Mouse (Mus musculus): ENCODE results near the gene Slco1b2.
"Not testable (repeated sequence)": the region's sequence is repeated elsewhere in the genome, so short reads cannot be mapped to it uniquely, and the experiment has no call there.

Slco1b2 gene

DNA sequence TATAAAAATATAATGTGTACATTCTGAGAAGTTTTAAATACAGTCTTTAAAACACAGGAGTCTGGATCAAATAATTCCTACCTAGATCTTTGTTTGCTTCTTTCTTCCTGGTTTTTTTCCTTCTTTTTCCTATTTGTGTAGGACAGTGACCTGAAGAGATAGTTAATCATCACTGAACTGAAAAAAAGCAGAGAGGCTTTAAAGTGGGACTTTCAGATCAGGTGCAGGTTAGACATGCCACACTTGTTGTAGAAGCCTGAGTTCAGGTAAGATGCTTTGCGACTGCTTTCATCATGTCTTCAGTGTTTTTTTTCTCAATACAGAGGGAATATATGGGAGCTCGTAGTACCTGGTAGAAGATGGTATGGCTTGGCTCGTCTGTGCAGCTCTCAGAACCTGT lies at the start of gene Slco1b2:
Gene Slco1b2 (plus strand): TSS at position 228 of the 400 bp plus-strand sequence.
- no peak for DNase-seq (ENCODE audit: extremely low spot score, low read depth, low spot score)

DNA sequence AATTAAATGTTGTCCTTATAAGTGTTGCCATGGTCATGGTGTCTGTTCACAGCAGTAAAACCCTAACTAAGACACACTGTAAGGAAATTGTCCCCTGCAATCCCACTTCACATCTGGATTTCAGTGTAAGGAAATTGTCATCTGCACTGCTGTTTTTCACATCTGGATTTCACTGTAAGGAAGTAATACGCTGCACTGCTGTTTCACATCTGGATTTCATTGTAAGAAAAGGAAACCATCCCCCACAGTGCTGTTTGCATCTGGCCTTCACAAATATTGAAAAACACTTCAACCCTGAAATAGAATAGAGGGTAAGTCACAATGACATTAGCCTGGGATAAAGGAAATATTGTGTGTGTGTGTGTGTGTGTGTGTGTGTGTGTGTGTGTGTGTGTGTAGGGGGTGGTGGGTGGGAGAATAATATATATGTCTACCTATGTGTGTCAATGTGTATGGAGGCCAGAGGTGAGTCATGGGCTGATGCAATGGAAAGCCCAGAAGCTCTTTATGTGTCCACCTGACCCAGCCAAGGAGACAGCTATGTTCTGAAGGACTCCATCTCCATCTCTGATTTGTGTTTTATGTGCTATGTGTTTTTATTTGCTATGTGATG lies 44.4 kb upstream of the Slco1b2 start:
- no peak for DNase-seq (ENCODE audit: extremely low spot score, low read depth, low spot score)

DNA sequence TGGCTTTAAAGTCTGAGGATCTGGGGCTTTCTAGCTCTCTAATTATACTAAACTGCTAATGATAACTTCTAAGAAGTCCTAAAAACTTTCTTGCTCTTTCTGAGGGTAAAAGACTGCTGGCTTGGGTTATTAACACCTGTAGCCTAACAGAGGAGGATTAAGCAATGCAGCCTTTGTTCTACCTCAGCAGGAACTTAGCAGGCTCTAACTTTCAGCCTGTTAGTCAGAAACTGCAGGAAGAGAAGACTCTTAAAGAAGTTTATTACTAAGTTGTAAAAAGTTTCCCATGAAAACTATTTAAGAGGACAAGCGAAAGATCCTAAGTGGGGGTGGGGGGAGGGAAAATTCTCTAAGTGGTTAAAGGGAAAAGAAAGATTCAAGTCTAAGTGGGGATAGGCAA lies 39.3 kb upstream of the Slco1b2 start:
- DNase-seq (ENCODE audit: extremely low spot score, low read depth, low spot score), result peak; percentile 39

DNA sequence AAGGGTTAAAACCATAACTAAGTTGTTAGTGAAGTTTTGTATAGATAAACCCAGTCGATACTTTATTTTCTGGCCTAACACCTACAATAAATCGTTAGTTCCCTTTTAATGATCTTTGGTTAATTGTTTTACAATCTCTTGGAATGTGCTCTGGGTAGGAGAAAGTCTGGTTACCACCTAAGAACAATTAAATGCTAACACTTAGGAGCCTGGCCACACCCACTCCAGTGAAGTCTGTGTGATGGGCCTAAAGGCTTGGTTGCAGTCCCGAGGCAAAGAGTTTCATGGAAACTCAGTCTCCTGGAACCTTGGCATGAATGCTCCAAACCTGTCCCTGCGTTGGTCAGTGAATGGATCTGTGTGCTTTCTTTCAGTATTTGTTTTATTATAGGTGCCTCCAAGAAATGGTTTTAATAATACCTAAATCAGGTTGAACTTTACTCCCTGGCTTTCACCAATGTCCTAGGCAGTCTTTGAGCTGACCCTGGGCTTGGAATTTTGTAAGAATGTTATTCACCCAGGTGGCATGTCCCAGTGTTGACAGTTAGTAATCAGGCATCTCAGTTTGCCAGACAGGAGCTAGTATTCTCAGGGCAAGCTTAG lies 38.6 kb upstream of the Slco1b2 start:
- not testable (repeated sequence) for DNase-seq (ENCODE audit: extremely low spot score, low read depth, low spot score)

DNA sequence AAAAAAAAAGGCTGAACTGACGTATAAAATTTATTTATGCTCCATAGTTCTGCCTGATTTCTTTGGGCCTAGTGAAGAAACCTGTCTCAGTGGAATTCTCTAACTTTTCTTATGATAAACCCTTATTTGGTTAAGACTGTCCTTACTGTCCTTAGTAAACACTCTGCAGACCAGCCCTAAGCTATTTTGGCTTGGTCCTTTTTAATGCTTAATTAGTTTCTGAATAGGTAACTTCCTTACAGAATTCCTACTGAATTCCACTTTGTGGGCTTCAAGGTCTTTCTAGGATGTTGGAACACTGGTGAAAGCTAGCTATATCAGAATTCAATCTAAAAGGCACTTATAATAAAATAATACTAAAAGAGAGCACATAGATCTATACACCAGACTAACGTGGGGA lies 33.2 kb upstream of the Slco1b2 start:
- no peak for DNase-seq (ENCODE audit: extremely low spot score, low read depth, low spot score)

DNA sequence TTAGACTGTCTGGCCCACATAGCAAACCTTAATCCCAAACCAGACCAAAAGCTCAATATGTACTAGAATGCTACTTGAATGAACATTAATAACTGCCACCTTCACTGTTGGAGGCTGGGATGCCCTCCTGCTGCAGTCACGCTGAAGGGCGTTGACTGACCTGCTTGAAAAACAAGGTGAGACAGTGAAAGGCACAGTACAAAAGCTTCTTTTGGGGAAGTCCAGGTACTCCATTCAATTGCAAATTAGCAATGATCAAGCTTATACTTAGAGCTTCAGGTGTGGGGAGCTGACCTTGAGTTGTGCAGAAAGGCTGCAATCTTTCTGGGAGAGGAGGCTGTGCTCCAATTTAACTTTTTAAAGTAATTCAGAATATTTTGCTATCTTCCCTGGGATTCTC lies 32.3 kb upstream of the Slco1b2 start:
- DNase-seq (ENCODE audit: extremely low spot score, low read depth, low spot score), result no peak

DNA sequence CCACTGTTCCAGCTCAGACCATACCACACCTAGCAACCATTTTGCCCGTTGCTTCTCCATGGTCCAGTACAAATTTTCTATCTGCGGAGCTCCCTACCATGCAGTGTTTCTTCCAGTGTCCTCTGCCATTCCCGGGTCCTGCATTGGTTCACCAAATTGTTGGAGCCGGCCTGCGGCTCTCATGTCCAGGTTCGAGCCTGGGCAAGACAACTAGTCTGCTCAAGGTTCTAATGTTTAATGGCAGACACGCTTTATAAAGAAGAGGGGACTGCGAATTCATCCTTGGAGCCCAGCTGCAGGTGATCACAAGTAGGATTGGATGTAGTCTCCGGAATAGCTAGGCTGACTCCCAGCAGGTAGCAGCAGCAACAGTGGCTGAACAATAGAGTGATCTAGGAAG lies 28.4 kb upstream of the Slco1b2 start:
- DNase-seq (ENCODE audit: extremely low spot score, low read depth, low spot score), result no peak

DNA sequence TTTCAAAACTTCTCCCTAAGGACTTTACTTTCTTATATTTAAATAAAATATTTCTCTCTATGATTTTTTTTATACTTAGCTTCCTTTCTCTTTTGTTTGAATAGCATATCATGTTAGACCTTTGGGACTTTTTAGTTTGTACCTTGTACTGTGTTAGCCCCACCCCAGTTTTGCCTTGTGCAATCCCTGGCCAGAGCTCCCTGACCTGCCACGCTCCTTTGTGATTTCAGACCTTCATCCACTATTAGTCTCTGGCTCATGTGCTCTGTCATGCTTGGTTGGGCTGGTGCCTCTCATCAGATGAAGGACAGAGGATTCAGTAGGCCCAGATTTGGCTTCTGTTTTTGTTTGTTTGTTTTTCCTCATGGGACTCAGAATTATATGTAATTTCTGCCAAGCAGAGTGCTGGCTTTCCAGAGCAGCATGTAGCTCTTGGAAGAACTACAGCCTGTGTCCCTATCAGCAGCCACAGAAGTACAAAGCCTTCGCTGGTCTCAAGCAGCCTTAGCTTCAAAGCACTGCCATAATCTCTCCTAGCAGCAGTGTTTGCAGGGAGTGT lies 18.5 kb upstream of the Slco1b2 start:
- DNase-seq (ENCODE audit: extremely low spot score, low read depth, low spot score), result no peak

DNA sequence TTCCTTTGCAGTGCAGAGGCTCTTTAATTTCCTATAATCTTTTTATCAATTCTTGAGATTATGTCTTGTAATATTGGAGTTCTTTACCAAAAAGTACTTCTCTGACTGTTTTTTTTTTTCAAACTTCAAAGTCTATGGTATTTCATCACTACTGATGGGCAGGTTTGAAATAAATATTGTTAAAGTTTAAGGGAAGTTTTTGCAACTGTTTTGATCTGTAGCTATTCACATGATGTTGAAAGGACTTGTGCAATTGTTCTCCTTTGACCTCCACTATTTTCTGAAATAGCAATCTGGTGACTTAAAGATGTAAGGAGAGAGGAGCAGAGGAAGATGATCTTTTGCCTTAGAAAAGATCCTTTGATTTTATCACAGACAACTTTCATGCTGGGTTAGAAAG lies 15.3 kb upstream of the Slco1b2 start:
- DNase-seq (ENCODE audit: extremely low spot score, low read depth, low spot score), result no peak

DNA sequence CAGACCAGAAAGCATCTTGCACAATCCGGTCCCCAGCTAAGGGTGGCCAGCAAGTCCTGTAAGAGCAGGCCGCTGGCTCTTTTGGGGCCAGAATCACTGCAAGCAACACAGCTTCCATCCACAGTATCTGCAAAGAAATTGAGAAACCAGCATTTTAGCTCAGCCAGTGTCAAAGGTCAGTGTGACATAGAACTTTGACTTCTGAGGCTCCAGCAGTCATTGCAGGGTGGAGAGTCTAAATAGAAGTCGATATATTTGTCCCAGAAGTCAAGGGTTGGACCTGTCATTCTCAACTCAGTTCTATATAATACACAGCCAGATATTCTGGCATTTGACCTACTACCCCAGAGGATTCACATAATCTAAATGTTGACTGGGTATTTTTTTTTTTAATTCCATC lies 14.0 kb upstream of the Slco1b2 start:
- no peak for DNase-seq (ENCODE audit: extremely low spot score, low read depth, low spot score)

DNA sequence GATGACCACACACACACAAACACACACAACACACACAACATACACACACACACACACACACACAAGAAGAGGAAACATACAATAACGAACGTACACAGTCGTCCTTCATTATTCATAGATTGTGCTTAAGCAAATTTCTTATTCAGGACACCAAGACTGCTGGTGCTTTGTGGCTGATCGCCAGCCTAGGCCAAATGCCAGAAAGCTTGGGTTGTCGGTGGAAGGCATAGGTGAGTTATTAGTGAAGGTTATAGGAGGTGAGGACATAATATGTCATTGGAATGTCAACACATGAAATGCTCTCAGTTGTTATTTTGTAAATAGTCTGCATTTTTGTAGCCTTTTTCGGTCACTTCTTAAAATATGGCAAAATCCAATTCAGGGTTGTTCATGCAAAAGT lies 3.6 kb downstream of the Slco1b2 start:
- DNase-seq (ENCODE audit: extremely low spot score, low read depth, low spot score), result no peak

DNA sequence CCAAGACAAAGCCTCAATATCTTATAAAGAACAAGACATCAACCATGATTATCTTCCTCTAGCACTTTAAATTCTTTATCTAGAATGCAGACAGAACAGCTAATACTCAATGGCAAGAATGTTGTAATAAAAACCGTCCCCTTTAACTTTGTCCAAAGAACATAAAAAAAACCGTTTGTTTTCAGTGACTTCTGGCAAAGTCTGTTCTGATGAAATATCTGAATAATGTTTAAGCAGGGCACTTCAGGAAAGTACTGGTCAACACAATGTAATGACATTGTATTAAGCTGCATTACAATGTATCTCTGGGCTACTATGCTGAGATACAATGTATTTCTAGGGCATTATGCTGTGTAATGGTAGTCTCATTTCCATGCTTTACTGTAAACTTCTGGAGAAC lies 5.9 kb downstream of the Slco1b2 start:
- no peak for DNase-seq (ENCODE audit: extremely low spot score, low read depth, low spot score)

DNA sequence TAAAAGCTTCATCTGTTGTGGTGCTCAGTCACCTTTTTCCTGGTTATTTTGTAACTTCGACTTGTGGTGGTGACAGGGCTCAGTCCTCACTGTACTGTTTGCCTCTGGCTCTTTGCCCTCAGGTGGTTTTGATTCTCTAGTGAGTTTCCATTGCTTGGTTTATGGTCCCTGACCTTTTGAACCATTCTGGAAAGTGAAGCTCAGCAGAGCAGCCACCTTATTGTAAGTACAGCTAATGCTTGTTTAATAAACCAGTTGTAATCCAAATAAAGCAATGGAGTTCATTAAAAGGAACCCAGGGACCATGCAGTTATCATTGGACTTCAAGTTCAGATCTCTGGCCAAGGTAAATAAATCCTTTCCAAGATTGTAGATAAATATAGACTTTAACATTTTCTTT lies 11.3 kb downstream of the Slco1b2 start:
- peak; percentile 54 for DNase-seq (ENCODE audit: extremely low spot score, low read depth, low spot score)

DNA sequence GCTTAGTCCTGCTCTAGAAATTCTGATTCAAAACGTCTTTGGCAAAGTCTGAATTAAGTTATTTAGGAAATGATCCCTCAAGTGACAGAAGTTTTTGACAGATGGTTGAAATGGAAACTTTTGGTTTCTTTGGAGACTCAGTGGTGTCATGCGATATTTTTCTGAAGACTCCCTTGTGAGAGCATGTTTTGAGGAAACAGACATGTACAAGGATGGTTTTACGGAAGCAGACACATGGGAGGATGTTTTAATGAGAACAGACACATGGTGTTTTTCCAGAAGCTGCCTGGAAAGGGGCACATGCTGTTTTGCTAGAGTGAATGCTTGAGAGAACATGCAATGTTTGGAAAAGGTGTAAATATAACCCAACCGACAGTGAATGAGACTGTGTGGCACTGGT lies 57.7 kb downstream of the Slco1b2 start:
- DNase-seq (ENCODE audit: extremely low spot score, low read depth, low spot score), result no peak

DNA sequence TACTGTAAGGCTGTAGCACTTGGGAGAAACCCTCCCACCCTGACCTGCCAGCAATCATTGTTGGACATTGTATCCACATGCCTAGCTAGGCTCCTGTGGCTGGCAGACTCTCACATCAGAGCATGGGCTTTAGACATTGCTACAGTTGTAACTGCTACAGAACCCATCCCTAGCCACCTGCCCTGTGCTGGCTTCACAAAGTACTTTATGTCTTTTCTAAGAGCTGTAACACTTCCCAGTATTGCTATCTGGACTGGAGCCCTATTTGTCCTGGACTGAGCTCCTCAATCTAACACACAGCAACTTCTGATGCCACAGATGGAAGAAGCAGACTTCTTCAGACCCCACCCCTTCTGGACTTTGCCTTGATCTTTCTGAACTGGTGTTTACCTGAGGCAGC lies 61.9 kb downstream of the Slco1b2 start:
- DNase-seq (ENCODE audit: extremely low spot score, low read depth, low spot score), result no peak

Measured in hindlimb bud, embryonic 11.5 days (tissue).